Mouse (Mus musculus) thymus, postnatal 14 days (tissue): ENCODE results near the gene Calb2.
A peak's percentile ranks its signal among the peaks of the same experiment; 100 is the strongest.

Source experiments
- DNase-seq: peaks from one replicate; pipeline ENCODE4 v3.0.0; 2021

Gene Calb2

GRCm38 (mm10) chr8:110168046-110168445 is at the start of gene Calb2:
Gene Calb2, minus strand, starts transcription at chr8:110168210.
- peak; percentile 47 for DNase-seq

GRCm38 (mm10) chr8:110217681-110218131 is 49.7 kb upstream of the Calb2 start:
- DNase-seq: peak; percentile 99

GRCm38 (mm10) chr8:110217198-110217597 is 49.2 kb upstream of the Calb2 start:
- DNase-seq: peak; percentile 24

DNA sequence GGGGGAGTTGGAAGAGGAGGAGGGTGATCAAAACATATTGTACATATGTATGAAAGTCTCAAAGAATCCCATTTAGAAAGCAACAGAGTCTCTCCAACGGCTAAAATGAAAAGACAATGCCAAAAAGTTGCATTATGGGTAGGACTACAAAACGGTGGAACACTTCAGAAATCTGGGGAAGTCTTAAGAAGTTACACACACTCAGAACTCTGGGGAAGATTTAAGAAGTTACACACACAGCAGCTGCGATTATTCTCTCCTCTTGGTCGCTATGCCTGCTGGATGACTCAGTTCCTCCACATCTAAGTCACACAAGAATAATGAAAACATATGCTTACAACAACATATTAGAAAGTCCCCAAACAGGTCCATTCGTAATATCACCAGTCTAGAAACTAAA is 48.2 kb upstream of the Calb2 start:
- no peak for DNase-seq

DNA sequence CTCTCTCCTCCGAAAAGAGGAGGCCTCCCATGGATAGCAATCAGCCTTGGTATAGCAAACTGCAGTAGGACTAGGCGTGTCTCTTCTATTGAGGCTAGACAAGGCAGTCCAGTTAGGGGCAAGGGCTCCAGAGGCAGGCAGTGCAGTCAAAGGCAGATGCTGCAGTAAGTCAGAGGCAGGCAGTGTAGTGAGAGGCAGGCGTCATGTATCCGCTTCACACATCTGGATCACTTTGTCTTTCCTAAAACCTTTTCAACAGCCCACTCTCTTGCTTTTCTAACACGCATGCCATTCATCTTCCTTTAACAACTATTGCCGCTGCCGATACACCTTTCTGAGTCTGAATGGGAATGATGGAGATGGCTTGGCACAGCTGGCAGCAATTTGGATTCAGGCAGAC is 47.4 kb upstream of the Calb2 start, which contains the start of gene Cmtr2:
Cmtr2 (plus strand) TSS at position 301 of the 400 bp plus-strand sequence.
- no peak for DNase-seq

DNA sequence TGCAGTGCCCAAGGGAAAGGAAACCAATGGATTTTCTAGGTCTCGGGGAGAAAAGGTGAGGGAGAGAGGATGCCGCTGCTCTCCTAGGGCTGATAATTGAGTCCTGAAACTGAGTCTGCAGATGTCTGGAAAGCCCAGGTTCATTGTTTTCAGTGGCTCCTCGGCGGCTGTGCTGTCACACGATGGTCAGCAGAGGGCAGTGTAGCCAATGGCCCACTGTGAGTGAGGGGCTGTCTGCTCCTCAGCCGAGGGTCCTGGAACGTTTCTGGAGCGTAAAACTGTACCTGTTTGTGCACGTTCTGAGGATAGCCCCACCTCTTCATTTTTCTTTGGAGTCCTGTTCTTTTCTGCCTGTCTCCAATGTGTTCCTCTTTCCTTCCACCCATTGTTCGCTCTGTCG is 33.8 kb upstream of the Calb2 start:
- DNase-seq: peak; percentile 11

DNA sequence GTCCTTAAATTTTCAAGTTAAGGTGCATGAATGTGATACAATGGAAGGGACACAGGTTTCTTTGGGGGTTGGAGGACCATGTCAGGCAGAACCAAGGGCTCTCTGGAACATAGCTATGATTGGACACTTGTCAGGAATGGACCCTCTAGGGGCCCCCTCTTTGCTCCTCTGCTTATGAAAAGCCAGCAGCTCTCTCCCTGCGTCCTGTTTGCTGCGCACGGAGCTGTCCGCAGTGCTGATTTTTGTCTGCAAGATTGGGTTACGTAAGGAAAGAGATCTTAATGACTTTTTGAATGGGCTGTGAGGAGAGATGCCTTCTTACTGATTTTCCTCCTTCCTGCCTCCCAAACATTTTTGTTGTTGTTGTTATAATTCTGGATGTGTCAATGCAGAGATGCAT is 28.7 kb upstream of the Calb2 start:
- DNase-seq: peak; percentile 50

DNA sequence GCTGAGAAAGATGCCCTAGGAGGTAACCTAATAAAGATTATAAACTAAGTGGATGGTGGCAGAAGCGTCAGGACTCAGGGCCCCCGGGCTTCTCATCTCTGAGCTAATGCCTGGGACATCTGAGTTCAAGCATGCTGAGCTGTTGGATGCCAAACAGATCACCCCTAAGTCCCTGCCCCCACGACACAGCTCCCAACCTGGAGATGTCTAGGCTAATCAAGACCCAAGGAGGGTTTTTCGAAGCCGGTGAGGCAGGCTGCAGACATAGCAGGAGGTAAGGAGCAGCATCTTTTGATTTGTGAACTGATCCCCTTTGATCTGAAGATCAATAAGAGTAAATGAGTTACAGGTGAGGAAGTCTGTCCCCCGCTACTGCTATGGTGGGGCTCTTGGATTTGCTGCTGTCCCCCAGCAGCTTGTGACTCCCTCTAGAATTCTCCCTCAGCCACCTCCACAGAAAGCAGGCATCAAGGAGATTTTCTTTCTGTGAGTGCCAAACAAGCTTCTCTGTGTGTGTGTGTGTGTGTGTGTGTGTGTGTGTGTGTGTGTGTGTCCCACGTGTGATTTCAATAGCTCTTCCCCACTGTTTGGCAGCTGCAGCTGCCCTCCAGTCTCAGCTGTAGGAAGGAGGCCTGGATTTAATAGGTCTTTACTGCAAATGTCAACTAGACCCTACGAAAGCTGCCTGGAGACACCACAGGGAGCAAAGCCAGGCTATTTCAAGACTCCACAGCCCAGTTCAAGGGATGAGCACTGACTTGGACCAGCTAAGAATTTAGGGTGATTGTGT is 21.1 kb upstream of the Calb2 start:
- DNase-seq: no peak

DNA sequence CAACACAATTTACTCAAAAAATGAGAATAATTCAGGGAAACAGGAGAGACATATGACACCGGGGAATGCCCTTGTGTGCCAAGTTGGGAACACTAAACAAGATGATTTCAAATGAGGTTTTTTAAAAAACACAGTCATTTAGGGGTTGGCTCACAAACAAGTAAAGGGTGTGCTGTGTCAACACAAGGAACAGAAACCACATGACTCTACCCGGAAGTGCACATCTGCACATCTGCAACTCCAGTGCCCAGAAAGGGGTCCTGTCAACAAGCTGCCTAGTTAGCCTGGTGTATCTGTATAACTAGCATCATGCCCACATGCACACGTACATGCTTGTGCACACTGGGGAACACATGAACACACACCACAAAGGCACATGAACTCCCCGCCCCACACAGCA is 17.5 kb upstream of the Calb2 start:
- no peak for DNase-seq

- DNase-seq: no peak
Observed at GRCm38 (mm10) chr8:110183748-110184147, 15.7 kb upstream of the Calb2 start.

DNA sequence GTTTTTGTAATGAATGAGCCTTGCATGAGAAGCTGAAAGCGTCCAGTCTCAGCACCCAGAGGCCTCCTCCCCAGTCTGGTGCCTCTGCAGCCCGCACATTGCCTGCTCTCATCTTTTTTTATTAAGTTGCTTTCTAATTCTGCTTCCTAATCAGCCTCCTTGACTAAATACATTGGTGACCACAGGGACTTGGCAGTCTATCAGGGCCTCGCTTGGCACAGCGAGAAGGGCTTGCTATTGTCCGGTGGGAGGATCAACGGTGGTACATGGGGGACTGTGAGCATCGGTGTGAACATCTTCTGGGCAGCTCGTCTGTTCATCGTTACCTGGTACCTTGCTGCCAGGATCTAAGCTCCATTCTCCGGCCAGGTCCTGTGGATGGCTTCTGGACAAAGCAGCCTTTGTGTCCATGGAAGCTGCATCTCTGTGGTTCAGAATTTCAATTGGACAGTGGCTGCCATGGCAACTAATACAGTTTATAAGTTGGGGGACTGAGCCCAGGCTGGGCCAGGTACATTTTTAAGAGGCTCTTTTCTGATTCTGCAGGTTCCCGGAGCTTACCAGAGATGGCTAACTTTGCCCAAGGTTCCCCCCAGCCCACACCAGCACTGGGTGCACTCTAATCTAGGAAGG is 14.8 kb upstream of the Calb2 start:
- no peak for DNase-seq

DNA sequence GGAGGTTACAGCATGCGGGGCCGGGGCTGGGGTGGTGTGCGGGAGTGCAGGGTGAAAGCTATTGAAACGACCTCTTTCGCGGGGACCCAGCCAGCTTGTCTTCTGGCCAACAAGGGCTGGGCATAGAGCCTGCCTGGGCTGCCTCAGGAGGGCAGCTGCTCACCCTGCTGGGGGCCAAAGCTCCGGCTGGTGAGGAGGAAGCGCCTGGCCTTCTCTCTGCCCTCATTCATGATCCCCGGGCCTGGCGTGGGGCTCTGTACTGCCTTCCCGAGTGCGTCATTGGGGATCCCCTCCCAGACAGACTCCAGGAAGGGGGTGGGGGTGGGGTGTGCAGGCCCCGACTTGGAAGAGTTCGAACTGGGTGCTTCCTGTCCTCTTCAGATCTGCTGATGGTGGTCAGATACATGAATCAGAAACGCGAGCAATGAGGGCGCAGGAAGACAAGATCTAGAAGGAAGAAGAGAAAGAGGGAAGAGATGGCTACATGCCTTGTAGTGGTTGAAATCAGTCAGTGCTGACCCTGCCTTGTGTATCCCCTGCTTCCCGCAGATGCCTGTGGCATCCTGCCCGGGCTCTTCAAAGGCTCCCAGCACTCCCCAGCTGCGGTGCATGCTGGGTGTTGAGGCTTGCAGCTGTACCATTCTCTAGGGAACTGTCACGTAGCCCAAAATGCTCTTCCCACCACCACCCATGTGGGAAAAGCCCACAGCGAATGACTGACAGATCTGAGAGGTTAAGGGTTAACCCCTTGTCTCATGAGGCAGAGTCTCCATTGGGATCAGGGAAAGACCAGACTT is 9.5 kb upstream of the Calb2 start:
- no peak for DNase-seq

GRCm38 (mm10) chr8:110174826-110175225 is 6.8 kb upstream of the Calb2 start:
- DNase-seq: no peak

GRCm38 (mm10) chr8:110172161-110172560 is 4.2 kb upstream of the Calb2 start:
- no peak for DNase-seq

- no peak for DNase-seq
Observed at GRCm38 (mm10) chr8:110166270-110166669, 1.7 kb downstream of the Calb2 start.

- no peak for DNase-seq
Observed at GRCm38 (mm10) chr8:110162007-110162406, 6.0 kb downstream of the Calb2 start.

- no peak for DNase-seq
Observed at GRCm38 (mm10) chr8:110152951-110153350, 15.1 kb downstream of the Calb2 start.

DNA sequence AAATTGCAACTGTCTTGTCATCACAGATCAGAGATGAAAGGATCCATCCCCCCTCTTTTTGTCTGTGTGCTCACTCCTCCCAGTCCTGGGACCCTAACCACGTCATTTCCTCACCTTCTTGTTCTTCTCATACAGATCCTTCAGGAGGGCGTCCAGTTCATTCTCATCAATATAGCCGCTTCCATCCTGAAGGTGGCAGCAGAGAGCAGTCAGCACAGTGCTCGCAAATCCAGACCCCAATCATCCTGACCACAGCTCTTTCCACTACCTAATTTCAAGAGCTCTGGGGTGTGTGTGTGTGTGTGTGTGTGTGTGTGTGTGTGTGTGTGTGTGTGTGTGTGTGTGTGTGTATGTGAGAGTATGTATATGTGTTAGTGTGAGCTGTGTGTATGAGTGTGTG is 22.5 kb downstream of the Calb2 start:
- peak; percentile 36 for DNase-seq

- no peak for DNase-seq
Observed at GRCm38 (mm10) chr8:110140770-110141169, 27.2 kb downstream of the Calb2 start.

DNA sequence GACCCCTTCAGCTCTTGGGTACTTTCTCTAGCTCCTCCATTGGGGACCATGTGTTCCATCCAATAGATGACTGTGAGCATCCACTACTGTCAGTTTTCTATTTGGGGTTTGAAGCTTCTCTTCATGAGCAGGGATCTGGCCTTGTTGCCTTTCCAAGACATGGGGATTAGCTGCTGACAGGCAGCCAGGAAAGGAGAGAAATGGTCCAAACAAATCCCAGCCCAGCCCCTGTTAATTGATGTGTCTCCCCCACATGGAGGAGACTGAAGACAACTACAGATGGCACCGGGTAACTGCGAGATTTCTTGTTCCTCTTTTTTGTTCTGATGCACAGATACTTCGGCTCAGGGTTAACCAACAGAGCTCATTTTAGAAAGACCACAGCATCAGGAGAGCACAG is 27.9 kb downstream of the Calb2 start:
- DNase-seq: no peak

GRCm38 (mm10) chr8:110135515-110135914 is 32.5 kb downstream of the Calb2 start:
- no peak for DNase-seq

DNA sequence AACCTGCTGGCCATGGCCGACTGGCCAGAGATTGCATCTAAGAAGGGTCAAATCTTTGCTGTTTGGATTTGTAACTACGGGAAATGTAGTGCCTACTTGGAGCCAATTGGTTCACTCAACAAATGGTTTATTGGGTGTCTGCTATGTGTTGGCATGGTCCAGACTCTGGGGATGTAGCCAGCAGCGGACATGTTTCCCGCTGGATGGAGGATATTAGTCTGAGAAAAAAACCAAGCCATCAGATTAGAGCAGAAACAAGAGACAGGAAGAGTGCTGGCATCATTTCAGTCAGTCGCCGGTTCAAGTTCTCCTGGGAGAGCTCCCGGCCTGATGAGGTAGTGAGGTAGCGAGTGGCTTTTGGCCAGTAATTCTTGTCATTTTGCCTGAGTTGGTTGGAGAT is 33.8 kb downstream of the Calb2 start:
- no peak for DNase-seq

DNA sequence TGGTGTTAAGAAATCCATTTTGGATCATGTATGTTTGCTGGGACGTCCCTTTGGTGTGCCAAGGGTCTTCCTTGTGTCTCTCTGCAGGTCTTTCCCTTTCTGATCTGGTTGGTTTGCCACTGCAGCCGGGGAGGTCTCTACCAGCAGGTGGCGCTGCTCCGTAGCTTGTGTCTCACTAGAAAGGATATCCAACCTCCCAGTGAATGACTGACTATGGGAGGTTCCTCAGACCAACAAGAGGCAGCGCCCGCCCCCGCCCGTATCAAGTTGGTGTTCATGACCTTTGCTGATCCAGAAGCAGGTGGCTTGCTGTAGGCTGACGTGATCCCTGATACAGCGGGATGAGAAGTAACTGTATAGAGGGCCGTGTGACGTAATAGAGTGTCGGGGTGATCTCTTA is 37.5 kb downstream of the Calb2 start:
- DNase-seq: peak; percentile 63

DNA sequence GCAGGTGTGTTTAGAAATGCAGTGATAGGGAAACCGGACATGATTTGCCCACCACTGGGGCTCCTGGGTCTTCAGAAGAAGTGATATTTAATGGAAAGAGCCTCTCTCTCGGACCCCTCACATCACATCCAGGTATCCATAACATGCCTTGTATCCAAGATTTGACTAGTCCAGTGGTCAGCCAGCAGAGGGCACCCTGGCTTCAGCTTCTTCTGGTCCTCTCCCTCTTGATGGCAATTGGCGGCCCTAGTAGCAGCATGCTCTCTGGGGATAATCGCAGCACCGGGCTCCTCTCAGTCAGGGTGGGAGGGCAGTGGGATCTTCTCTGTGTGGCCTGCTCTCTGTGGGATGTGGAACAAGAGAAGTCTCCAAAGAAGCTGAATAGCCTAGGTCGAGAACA is 48.3 kb downstream of the Calb2 start:
- no peak for DNase-seq
